Mouse (Mus musculus) urinary bladder, postnatal 10 days (tissue): ENCODE results near the gene Gm21721.
"Not testable (repeated sequence)": the region's sequence is repeated elsewhere in the genome, so short reads cannot be mapped to it uniquely, and the experiment has no call there.

Experiments
- DNase-seq: peaks from one replicate; pipeline ENCODE4 v3.0.0; 2022; ENCODE audit warnings: low spot score

Gm21721 gene

DNA sequence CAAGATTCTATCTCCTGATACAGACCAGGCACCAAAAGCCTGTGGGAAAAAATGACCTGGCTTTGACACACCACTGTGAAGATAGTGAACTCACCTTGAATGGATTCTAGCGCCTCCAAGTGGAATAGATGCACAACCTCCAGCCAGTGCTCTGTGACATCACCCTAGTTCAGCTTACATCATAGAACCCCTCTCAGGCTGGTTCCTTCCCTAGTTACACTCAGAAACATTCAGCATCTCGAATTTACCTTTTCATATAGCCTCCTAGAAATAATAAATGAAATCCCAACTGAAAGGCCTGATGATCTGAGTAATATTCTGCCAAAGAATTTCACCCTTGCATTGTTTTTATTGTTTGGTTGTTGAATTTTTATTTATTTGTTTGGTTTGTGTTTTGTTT lies at the start of gene Gm21721:
Gene Gm21721 (minus strand): TSS at position 101 of the 400 bp plus-strand sequence.
- DNase-seq: not testable (repeated sequence)
